Mouse (Mus musculus) adrenal gland, adult (tissue): ENCODE measurements around the gene Pakap.
"Not testable (repeated sequence)": the region's sequence is repeated elsewhere in the genome, so short reads cannot be mapped to it uniquely, and the experiment has no call there.

ENCODE experiments used
- DNase-seq, 2 experiments: peaks; one replicate each; pipeline ENCODE4 v3.0.0; 2022 to 2023; ENCODE audit warnings: low spot score in 1 of 2; ENCODE audit not compliant: inconsistent age in 2 of 2

Gene Pakap

GRCm38 (mm10) chr4:57860204-57860611 lies 292.2 kb downstream of the Pakap start:
- DNase-seq: peak; percentile 44 to 68

GRCm38 (mm10) chr4:57861166-57861565 lies 293.2 kb downstream of the Pakap start:
- peak; percentile 34 to 70 for DNase-seq

- DNase-seq: peak; percentile 33 to 76
These were observed 293.9 kb downstream of the Pakap start for GRCm38 (mm10) chr4:57861856-57862255.

GRCm38 (mm10) chr4:57862269-57862986 lies 294.4 kb downstream of the Pakap start:
- DNase-seq: no peak

- DNase-seq: peak; percentile 56 to 73
These were observed 298.1 kb downstream of the Pakap start for GRCm38 (mm10) chr4:57866088-57866487.

- DNase-seq: no peak
These were observed 299.0 kb downstream of the Pakap start for GRCm38 (mm10) chr4:57866990-57867389.

GRCm38 (mm10) chr4:57867454-57867853 lies 299.5 kb downstream of the Pakap start:
- no peak for DNase-seq

GRCm38 (mm10) chr4:57879137-57879536 lies 311.2 kb downstream of the Pakap start:
- peak in 1 of 2 experiments; percentile 3 for DNase-seq

- peak; percentile 81 to 94 for DNase-seq
These were observed 311.9 kb downstream of the Pakap start for GRCm38 (mm10) chr4:57879804-57880357.

- peak; percentile 46 to 83 for DNase-seq
These were observed 315.8 kb downstream of the Pakap start for GRCm38 (mm10) chr4:57883520-57884421.

GRCm38 (mm10) chr4:57884511-57884910 lies 316.5 kb downstream of the Pakap start:
- no peak for DNase-seq

GRCm38 (mm10) chr4:57885186-57885585 lies 317.2 kb downstream of the Pakap start:
- peak; percentile 56 to 85 for DNase-seq

GRCm38 (mm10) chr4:57886066-57886887 lies 318.3 kb downstream of the Pakap start:
- DNase-seq: peak; percentile 82 to 92

- DNase-seq: no peak
These were observed 318.9 kb downstream of the Pakap start for GRCm38 (mm10) chr4:57886888-57887230.

GRCm38 (mm10) chr4:57888246-57888645 lies 320.3 kb downstream of the Pakap start:
- no peak for DNase-seq

- DNase-seq: not testable (repeated sequence)
These were observed 321.0 kb downstream of the Pakap start for GRCm38 (mm10) chr4:57888978-57889377.

- peak; percentile 53 to 74 for DNase-seq
These were observed 321.8 kb downstream of the Pakap start for GRCm38 (mm10) chr4:57889773-57890172.

- no peak for DNase-seq
These were observed 324.1 kb downstream of the Pakap start for GRCm38 (mm10) chr4:57892001-57892586.

GRCm38 (mm10) chr4:57895140-57895539 lies 327.2 kb downstream of the Pakap start:
- DNase-seq: no peak

GRCm38 (mm10) chr4:57895902-57896301 lies 327.9 kb downstream of the Pakap start:
- no peak for DNase-seq
